Mouse (Mus musculus) lung, postnatal 0 days (tissue): ENCODE results near the gene Krtap2-4.

ENCODE experiments used
- CTCF ChIP-seq: IDR thresholded peaks from 2 replicates; pipeline ENCODE4 v1.5.1; 2016; ENCODE audit warnings: antibody characterized with exemption, mild to moderate bottlenecking
- EP300 ChIP-seq: IDR thresholded peaks from 2 replicates; pipeline ENCODE4 v1.6.1; 2016; ENCODE audit warnings: antibody characterized with exemption, mild to moderate bottlenecking, control low read depth

DNA sequence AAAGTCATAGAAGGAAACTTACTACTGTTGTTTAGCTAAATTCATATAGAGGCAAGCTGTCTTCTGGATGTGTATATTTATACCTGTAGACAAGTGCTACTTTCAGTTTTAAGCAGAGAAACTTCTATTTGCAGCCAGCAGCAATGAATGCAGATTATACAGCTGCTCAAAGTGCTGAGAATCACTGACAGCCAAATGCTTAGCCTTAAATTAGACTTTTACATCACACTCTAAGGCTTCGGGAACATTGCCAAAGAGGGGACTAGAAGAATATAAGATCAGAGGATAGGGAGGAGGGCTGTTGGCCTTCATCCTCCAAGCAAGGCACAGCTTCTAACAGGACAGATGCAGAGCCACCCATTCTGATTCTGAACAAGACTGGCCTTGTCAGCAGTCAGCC, 22.4 kb upstream of the Krtap2-4 start:
- TF ChIP-seq CTCF (no peak), EP300 (no peak)
